Mouse (Mus musculus): ENCODE results near the gene Fryl.

The Fryl gene

DNA sequence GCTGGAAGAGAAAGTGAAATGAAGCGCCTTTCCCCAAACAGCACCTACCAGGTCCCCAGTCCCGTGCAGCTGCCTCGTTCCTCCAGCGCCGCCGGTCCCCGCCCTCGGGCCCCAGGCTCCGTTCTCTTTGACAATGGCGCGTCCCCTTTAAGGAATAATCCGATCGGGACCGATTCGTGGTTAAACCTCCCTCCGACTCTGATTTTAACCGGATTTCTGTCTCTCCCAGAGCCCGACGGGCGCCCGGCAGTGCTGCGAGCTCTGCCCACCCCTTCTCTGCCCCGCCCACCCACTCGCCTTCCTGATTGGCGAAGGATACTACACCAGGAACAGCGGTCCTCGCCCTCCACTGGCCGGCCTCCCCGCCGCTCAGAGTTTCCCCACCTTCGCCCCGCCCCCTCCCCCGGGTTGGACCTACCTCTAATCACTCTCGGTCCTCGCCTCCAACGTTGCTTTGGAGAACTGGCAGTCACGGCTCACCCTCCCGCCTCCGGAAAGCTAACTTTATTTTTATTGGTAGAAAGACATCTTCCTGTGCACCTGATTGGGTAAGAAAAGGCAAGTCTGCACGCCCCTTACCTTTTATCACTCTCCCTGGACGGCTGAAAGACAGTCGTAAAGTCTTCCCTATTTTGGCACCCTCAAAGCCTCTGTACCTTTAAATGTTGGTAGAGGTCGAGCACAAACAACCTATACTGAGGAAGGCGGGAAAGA is at the start of gene Fryl:
Gene Fryl (minus strand): TSS at position 268 of the 714 bp plus-strand sequence.
- peak; percentile 99 for DNase-seq (ENCODE audit: extremely low read depth, low read depth)

DNA sequence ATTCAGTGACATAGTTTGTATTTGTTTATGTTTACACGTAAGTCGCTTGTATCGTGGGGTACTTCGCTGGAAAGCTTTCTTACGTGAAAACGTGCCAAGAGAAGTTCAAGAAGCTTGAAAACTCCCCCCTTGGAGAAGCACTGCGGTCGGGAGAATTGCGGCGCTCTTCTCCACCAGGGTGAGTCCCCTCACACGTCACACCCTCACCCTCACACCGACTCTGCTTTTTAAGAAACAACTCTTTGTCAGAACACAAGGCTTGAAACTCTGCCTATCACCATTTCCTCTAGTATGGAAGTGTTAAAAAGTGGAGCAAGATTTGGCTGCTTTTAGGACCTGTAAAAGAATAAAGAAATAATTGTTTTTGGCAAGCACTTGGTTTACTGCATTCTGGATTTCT is 48.1 kb upstream of the Fryl start:
- no peak for DNase-seq (ENCODE audit: extremely low read depth, low read depth)

- no peak for DNase-seq (ENCODE audit: extremely low read depth, low read depth)
These were observed 45.3 kb upstream of the Fryl start for GRCm38 (mm10) chr5:73301601-73302307.

DNA sequence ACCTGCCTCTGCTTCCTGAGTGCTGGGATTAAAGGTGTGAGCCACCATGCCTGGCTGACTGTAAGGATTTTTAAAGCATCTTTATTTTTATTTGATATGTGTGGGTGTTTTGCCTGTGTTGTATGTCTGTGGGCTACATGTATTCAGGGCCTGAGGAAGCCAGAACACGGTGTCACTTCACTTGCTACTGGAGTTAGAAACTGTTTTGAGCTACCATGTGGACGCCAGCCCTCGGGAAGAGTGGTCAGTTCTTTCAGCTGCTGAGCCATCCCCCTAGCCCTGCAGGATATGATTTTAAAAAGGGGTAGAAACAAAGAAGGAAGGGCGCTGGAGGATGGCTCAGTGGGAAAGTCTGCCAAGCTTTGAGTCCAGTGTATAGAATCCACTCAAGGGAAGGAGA is 39.5 kb upstream of the Fryl start:
- DNase-seq (ENCODE audit: extremely low read depth, low read depth) = no peak

DNA sequence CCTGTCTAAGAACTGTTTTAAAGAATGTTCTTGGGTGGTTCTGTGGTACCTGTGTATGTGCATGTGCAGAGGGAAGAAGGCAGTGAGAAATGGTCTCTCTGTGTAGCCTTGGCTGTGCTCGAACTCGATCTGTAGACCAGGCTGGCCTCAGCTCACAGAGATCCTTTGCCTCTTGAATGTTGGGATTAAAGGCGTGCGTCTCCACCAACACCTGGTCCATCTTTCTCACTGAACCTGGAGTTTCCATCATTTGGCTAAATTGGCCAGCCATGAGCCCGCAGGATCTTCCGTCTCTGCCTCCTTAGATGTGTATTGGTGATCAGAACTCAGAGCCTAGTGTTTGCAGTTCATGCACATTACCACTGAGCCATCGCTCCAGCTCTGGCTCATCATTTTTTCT is 38.6 kb upstream of the Fryl start:
- no peak for DNase-seq (ENCODE audit: extremely low read depth, low read depth)

GRCm38 (mm10) chr5:73293458-73293827 is 37.0 kb upstream of the Fryl start:
- DNase-seq (ENCODE audit: extremely low read depth, low read depth) = no peak

GRCm38 (mm10) chr5:73292502-73293457 is 36.4 kb upstream of the Fryl start, which contains the start of gene Ociad1:
Gene Ociad1 (plus strand): TSS chr5:73292784.
- DNase-seq (ENCODE audit: extremely low read depth, low read depth) = peak; percentile 86

GRCm38 (mm10) chr5:73289900-73290299 is 33.5 kb upstream of the Fryl start:
- no peak for DNase-seq (ENCODE audit: extremely low read depth, low read depth)

DNA sequence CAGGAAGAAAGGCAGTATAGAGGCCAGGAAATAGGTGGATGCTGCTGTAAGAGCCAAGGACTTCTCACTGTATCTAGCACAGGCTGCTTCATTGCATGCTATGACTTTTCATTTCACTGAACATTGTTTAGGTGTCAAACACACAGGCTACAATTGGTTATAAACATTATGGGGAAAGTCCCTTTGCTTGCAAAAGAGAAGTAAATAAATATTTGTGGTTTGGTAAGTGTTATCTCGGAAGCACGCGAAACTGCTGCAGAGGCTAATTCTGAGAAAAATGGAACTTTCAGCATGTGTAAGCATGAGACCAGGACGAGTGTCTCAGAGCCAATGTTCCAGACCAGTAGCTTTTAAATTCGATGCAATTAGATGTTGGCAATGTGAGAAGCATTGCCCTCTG is 30.2 kb upstream of the Fryl start:
- DNase-seq (ENCODE audit: extremely low read depth, low read depth) = peak; percentile 76

GRCm38 (mm10) chr5:73285470-73285978 is 29.1 kb upstream of the Fryl start:
- no peak for DNase-seq (ENCODE audit: extremely low read depth, low read depth)

GRCm38 (mm10) chr5:73284046-73284445 is 27.6 kb upstream of the Fryl start:
- DNase-seq (ENCODE audit: extremely low read depth, low read depth) = no peak

DNA sequence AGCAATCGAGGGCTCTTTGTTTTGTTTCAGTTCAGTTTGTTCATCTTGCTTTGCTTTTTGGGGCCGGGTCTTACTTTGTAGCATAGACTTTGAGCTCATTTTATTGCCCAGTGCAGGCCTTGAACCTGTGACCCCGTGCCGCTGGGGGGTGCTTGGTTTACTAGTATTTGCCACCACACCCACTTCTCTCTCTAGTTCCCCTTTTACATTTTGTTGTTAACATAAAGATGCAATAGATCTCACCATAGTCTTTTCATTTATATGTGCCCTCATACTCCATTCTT is 24.1 kb upstream of the Fryl start:
- no peak for DNase-seq (ENCODE audit: extremely low read depth, low read depth)

DNA sequence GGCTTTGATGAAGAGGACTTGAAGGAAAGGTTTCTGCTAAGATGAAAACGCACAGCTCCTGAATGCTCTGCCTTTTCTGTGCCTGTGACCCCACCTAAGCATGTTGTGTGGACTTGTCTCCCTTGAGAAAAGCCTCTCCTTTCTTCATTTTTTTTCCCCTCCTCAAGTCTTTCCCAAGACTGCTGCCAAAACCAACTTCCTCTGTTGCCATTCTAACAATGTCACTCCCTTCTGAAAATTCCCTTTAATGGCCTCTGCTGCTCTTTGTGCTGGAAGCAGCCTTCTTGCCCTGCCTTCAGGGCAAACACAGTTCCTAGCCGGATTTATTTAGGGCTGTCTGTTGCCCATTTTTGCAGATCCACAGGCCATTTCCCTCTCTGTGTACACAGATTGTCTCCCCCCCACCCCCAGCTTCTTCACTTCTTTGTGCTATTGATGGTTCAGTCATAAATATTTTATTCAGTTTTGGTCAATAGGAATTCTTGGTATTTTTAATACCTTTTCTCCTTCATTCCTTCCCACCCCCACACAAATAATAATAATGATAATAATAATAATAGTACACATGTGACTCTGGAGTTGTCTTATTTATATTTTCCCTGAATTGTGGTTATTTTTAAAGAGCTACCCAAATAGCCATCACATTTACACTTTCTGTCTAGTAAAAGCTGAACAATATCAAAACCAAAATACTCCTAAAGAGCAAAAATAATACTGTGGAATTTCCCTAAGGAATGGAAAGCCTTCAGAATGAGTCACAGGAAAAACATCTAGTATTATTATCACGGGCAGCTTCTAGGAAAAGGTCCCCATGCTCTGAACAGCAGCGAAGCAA is 23.5 kb upstream of the Fryl start:
- DNase-seq (ENCODE audit: extremely low read depth, low read depth) = no peak

- DNase-seq (ENCODE audit: extremely low read depth, low read depth) = no peak
These were observed 22.8 kb upstream of the Fryl start for GRCm38 (mm10) chr5:73279190-73279589.

DNA sequence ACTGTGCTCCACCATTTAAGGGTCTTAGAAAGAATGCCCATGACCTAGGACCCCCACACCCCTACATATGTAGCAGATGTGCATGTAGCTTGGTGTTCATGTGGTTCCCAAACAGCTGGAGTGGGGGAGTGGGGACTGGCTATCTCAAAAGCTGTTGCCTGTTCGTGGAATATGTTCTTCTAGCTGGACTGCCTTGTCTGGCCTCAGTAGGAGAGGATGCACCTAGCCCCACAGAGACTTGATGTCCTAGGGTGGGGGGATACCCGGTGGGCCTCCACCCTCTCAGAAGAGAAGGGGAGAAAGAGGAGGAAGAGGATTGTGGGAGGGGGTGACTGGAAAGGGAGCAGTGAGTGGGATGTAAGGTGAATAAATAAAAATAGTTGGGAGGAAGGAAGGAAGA is 18.5 kb upstream of the Fryl start:
- DNase-seq (ENCODE audit: extremely low read depth, low read depth) = no peak

DNA sequence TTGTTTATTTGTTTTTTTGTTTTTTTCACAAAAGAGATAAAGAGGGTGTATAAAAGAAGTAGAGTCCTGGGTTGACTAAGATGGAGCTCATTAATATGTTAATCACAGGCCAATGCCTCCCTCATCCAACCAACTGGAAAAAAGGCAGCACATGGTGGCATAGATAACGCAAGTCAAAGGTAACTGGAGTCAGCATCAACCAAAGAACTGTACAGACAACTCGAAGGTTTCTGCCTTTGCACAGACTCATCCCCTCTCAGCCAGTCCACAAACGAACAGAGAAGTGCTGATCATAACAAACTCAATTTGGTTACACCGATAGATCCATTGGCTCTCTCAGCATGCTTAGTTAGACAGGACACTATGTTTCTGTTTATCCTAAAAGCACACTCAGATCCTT is 16.8 kb upstream of the Fryl start:
- no peak for DNase-seq (ENCODE audit: extremely low read depth, low read depth)

DNA sequence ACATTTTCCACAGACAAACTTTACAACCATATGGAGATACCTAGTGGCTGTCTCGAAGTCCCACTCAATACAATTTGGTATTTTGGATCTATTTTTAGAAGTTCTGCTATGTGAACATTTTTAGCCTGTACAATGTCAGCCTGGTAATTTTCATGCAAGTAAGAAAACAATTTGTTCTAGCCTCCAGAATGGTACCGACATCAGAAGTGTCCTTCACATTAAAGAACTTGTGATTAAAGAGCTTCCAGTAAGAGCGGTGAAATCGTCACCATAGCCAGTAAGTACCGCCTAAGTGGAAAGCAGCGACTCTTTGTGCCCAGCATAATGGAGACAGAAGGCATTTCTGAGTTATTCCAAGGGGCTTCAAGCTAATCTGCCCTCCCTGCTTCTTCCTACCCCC is 14.2 kb upstream of the Fryl start:
- DNase-seq (ENCODE audit: extremely low read depth, low read depth) = no peak

DNA sequence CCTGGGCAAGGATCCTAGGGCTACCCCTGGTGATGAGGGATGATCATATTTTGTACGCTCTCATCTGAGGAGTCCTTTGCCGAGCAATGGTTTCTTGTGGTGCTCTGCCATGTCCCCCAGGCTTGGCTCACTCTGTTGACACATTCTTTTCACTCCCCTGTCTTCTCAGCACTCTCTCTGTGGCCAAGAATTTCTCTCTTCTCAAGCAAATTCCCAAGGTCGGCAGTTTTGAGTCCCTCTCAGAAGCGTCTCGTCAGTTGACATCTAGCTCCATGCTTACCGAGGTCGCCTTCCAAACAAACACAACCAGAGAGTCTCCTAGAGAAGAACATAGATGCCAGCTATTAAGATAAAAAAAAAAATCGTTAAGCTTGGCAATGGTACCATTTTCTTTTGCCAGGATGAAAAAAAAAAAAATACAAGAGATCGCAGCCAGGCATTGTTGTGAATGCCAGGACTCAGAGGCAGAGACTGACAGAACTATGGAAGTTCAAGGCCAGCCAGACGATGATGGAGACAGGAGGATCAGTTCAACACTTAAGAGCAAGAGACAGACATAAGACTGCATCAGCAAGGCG is 12.3 kb upstream of the Fryl start:
- DNase-seq (ENCODE audit: extremely low read depth, low read depth) = no peak

DNA sequence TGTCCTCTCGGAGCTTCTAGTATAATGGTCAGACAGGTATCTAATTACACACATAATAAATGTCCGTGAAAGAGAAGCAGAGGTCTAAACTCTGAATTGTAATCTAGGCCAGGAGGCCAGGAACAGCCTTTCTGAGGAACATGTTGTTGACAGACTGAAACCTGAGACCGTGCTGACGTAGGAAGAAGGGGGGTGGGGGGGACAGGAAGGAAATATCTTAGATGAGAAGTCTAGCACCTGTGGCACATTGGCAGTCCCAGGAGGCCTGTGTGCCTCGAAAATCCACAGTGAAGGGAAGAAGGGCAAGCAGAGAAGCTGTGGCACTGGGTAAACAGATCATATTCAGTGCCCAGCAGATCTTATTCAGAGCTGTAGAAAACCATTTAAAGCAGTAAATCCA is 9.0 kb upstream of the Fryl start:
- no peak for DNase-seq (ENCODE audit: extremely low read depth, low read depth)

DNA sequence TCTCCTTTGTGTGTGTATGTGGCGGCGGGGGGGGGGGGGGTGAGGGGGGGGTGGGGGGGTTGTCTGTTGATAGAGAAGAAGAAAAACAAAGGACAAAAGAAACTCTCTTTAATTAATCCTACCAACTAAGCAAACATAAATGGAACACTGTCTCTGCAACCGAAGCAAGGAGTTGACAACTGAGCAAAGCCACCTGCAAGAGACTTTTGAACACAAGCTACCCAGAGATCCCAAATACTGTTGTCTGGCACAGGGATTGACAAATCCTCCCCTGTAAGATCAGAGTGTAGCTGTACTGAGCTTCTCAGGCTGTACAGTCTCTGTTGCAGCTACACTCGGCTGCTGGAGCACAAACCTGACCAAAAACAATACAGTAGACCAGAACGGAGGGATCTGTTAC is 7.7 kb upstream of the Fryl start:
- DNase-seq (ENCODE audit: extremely low read depth, low read depth) = no peak

DNA sequence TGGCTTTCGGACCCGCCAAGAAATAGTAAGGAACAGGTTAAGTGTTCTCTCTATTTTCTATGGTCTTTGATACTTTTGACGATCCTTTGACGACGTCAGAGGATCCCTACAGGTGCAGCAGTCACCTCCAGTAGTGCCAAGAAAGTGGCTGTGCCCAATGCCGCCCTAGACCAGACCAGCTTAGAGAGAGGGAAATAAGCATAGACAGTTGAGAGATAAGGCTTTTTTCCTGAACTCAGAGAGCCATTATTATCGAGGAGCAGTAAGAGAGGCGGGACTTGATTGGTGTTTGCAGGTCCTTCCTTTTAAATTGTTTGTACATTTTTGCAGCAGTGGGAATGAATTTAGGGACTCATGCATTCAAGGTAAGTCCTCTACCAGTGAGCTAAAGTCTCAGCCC is 1.3 kb upstream of the Fryl start:
- DNase-seq (ENCODE audit: extremely low read depth, low read depth) = peak; percentile 47
